Mouse (Mus musculus): Measurements from ENCODE around the gene Cgnl1. TPM values are rescaled to one million over a fixed set of nuclear protein-coding genes. Genes with fewer than 3 reads are reported as not detected.

Cgnl1 gene
- polyA plus RNA-seq, 1 experiment, result 105 TPM

DNA sequence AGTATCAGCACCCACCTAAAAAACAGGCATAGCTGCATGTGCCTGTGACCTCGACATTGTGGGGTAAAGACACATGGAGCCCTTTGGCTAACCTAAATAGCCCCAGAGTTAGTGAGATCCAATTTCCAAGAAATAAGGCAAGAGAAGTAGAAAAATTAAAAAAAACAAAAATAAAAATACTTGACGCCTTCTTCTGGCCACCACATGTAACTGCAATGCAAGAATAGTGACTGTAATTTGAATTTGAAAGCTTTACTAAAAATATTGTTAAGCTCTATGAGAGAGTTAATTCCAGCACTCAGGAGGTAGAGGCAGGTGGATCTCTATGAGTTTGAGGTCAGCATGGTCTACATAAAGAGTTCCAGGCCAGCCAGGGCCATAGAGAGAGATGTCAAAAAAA is 39.3 kb upstream of the Cgnl1 start:
- H3K4me1 ChIP-seq (ENCODE audit: control insufficient read depth, insufficient read depth, low read length), result no peaks in the 10 kb centered on the region
- no peak for TF ChIP-seq CTCF (conservative IDR thresholded peaks at IDR 0.05; ENCODE audit: insufficient read depth, insufficient read length, low read depth, low read length)
- TF ChIP-seq POLR2A (IDR thresholded peaks at IDR 0.05; ENCODE audit: low read depth, low read length), result no peak
- no peak overlapping the region for H3K4me3 ChIP-seq (ENCODE audit: insufficient read depth, low read depth, low read length)
- no peak overlapping the region for H3K27ac ChIP-seq (ENCODE audit: insufficient read depth, low read depth, low read length)
- H3K36me3 ChIP-seq (ENCODE audit: control insufficient read depth, insufficient read depth, low read length), result no peaks in the 10 kb centered on the region
- H3K27me3 ChIP-seq (replicated peaks; ENCODE audit: control insufficient read depth, insufficient read depth, low read length), result no peaks in the 10 kb centered on the region
- no peak for DNase-seq
- WGBS, result 82% methylated on average over 2 of the region's 2 CpGs

GRCm38 (mm10) chr9:71808640-71809254 is 37.3 kb upstream of the Cgnl1 start:
- DNase-seq, result no peak
- TF ChIP-seq POLR2A (IDR thresholded peaks at IDR 0.05; ENCODE audit: low read depth, low read length), result no peak
- peak; percentile 37 for TF ChIP-seq CTCF (conservative IDR thresholded peaks at IDR 0.05; ENCODE audit: insufficient read depth, insufficient read length, low read depth, low read length)
- Histone ChIP-seq H3K27ac (ENCODE audit: insufficient read depth, low read depth, low read length) (no peak overlapping the region), H3K27me3 (replicated peaks; ENCODE audit: control insufficient read depth, insufficient read depth, low read length) (no peaks in the 10 kb centered on the region), H3K36me3 (ENCODE audit: control insufficient read depth, insufficient read depth, low read length) (no peaks in the 10 kb centered on the region), H3K4me1 (ENCODE audit: control insufficient read depth, insufficient read depth, low read length) (no peaks in the 10 kb centered on the region), H3K4me3 (ENCODE audit: insufficient read depth, low read depth, low read length) (no peak overlapping the region)
- 47% methylated on average over 11 of the region's 11 CpGs for WGBS

DNA sequence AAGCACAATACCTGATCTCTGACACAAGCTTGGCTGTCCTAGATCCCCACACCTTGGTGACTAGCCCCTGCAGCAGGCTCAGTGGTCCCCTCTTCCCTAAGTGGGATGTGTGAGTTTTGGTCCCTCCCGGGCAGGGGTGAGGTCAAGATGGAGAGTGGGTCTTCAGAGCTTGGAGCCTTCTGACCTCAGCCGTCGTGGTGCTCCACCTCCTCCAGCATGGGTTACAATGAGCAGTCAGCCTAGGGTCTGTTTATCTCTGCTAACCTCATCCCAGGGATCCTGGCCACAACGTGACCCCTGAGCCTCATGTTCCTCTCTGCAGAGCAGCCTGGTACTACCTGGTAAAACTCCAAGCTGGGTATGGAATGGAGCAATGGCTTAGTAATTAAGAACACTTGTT is 36.4 kb upstream of the Cgnl1 start:
- WGBS, result 68% methylated on average over 4 of the region's 4 CpGs
- no peaks in the 10 kb centered on the region for H3K27me3 ChIP-seq (replicated peaks; ENCODE audit: control insufficient read depth, insufficient read depth, low read length)
- no peak for DNase-seq
- H3K4me1 ChIP-seq (ENCODE audit: control insufficient read depth, insufficient read depth, low read length), result no peaks in the 10 kb centered on the region
- no peak overlapping the region for H3K27ac ChIP-seq (ENCODE audit: insufficient read depth, low read depth, low read length)
- TF ChIP-seq POLR2A (IDR thresholded peaks at IDR 0.05; ENCODE audit: low read depth, low read length) (no peak), CTCF (conservative IDR thresholded peaks at IDR 0.05; ENCODE audit: insufficient read depth, insufficient read length, low read depth, low read length) (no peak)
- no peak overlapping the region for H3K4me3 ChIP-seq (ENCODE audit: insufficient read depth, low read depth, low read length)
- no peaks in the 10 kb centered on the region for H3K36me3 ChIP-seq (ENCODE audit: control insufficient read depth, insufficient read depth, low read length)

DNA sequence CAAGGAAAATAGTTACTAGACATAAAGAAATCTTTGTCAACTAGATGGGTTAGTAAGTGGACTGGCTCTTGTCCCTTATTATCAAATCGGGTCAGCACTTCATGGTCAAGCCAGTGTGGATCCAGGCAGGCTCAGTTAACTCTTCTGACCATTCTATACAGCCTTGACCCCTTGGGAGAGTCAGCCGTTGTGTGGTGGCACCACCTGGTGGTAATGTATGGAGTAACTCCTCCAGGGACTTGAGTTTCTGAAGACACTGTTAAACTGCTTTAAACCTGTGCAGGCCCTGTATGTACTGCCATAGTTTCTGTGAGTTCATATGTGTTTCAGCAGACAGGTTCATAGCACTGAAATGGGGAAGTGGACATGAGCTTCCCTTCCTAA is 35.0 kb upstream of the Cgnl1 start:
- no peaks in the 10 kb centered on the region for H3K4me1 ChIP-seq (ENCODE audit: control insufficient read depth, insufficient read depth, low read length)
- H3K27ac ChIP-seq (ENCODE audit: insufficient read depth, low read depth, low read length), result no peak overlapping the region
- H3K27me3 ChIP-seq (replicated peaks; ENCODE audit: control insufficient read depth, insufficient read depth, low read length), result no peaks in the 10 kb centered on the region
- TF ChIP-seq CTCF (conservative IDR thresholded peaks at IDR 0.05; ENCODE audit: insufficient read depth, insufficient read length, low read depth, low read length) (peak; percentile 94), POLR2A (IDR thresholded peaks at IDR 0.05; ENCODE audit: low read depth, low read length) (no peak)
- peak; percentile 88 for DNase-seq
- 0% methylated on average over 2 of the region's 2 CpGs for whole genome bisulfite sequencing
- H3K4me3 ChIP-seq (ENCODE audit: insufficient read depth, low read depth, low read length), result no peak overlapping the region
- H3K36me3 ChIP-seq (ENCODE audit: control insufficient read depth, insufficient read depth, low read length), result no peaks in the 10 kb centered on the region

- DNase-seq, result no peak
- H3K36me3 ChIP-seq (ENCODE audit: control insufficient read depth, insufficient read depth, low read length), result no peaks in the 10 kb centered on the region
- H3K4me3 ChIP-seq (ENCODE audit: insufficient read depth, low read depth, low read length), result no peak overlapping the region
- 71% methylated on average over 6 of the region's 6 CpGs for whole genome bisulfite sequencing
- H3K27ac ChIP-seq (ENCODE audit: insufficient read depth, low read depth, low read length), result peak overlapping the region; percentile 42
- H3K4me1 ChIP-seq (ENCODE audit: control insufficient read depth, insufficient read depth, low read length), result no peaks in the 10 kb centered on the region
- no peaks in the 10 kb centered on the region for H3K27me3 ChIP-seq (replicated peaks; ENCODE audit: control insufficient read depth, insufficient read depth, low read length)
- TF ChIP-seq POLR2A (IDR thresholded peaks at IDR 0.05; ENCODE audit: low read depth, low read length) (no peak), CTCF (conservative IDR thresholded peaks at IDR 0.05; ENCODE audit: insufficient read depth, insufficient read length, low read depth, low read length) (no peak)
Observed at GRCm38 (mm10) chr9:71805646-71806421, 34.4 kb upstream of the Cgnl1 start.

DNA sequence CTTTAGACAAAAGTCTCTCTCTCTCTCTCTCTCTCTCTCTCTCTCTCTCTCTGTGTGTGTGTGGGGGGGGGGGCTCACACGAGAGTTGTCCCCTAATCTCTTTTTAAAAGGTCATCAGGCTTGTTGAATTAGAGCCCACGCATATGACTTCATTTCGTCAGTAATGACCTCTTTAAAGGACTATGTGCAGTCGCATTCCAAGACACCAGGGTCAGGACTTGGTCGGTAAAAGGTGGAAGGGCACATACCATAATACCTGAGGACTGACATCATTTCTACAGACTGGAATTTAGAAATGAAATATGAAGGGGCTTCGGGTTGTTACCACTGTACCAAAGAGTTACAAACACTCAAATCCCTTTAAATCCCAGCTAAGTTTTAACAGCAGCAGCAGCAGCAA is 32.7 kb upstream of the Cgnl1 start:
- H3K27me3 ChIP-seq (replicated peaks; ENCODE audit: control insufficient read depth, insufficient read depth, low read length), result no peaks in the 10 kb centered on the region
- H3K4me3 ChIP-seq (ENCODE audit: insufficient read depth, low read depth, low read length), result no peak overlapping the region
- TF ChIP-seq CTCF (conservative IDR thresholded peaks at IDR 0.05; ENCODE audit: insufficient read depth, insufficient read length, low read depth, low read length) (no peak), POLR2A (IDR thresholded peaks at IDR 0.05; ENCODE audit: low read depth, low read length) (no peak)
- no peaks in the 10 kb centered on the region for H3K4me1 ChIP-seq (ENCODE audit: control insufficient read depth, insufficient read depth, low read length)
- no peaks in the 10 kb centered on the region for H3K36me3 ChIP-seq (ENCODE audit: control insufficient read depth, insufficient read depth, low read length)
- DNase-seq, result peak; percentile 29
- H3K27ac ChIP-seq (ENCODE audit: insufficient read depth, low read depth, low read length), result no peak overlapping the region; the same call in 1 of the 2 replicates
- WGBS, result 34% methylated on average over 6 of the region's 6 CpGs

GRCm38 (mm10) chr9:71803281-71803680 is 31.9 kb upstream of the Cgnl1 start:
- Histone ChIP-seq H3K4me3 (ENCODE audit: insufficient read depth, low read depth, low read length) (no peak overlapping the region), H3K4me1 (ENCODE audit: control insufficient read depth, insufficient read depth, low read length) (no peaks in the 10 kb centered on the region), H3K36me3 (ENCODE audit: control insufficient read depth, insufficient read depth, low read length) (no peaks in the 10 kb centered on the region), H3K27ac (ENCODE audit: insufficient read depth, low read depth, low read length) (no peak overlapping the region), H3K27me3 (replicated peaks; ENCODE audit: control insufficient read depth, insufficient read depth, low read length) (no peaks in the 10 kb centered on the region)
- 69% methylated on average over 7 of the region's 7 CpGs for WGBS
- TF ChIP-seq CTCF (conservative IDR thresholded peaks at IDR 0.05; ENCODE audit: insufficient read depth, insufficient read length, low read depth, low read length) (no peak), POLR2A (IDR thresholded peaks at IDR 0.05; ENCODE audit: low read depth, low read length) (no peak)
- DNase-seq, result no peak

All from kidney, adult 2 months (tissue).